Mouse (Mus musculus): Measurements from ENCODE around the gene 1700067P10Rik. TPM values are rescaled to one million over a fixed set of nuclear protein-coding genes. Genes with fewer than 3 reads are reported as not detected.

The 1700067P10Rik gene
- polyA plus RNA-seq, 1 experiment: not detected

- Histone ChIP-seq H3K4me1 (ENCODE audit: control insufficient read depth, insufficient read depth, low read length) (no peaks in the 10 kb centered on the region), H3K4me3 (ENCODE audit: insufficient read depth, low read length) (no peak overlapping the region), H3K27ac (ENCODE audit: insufficient read depth, low read length) (no peak overlapping the region)
- TF ChIP-seq POLR2A (IDR thresholded peaks at IDR 0.05; ENCODE audit: low read depth, low read length): no peak
These were observed 31.7 kb upstream of the 1700067P10Rik start for GRCm38 (mm10) chr17:48057382-48057781.

GRCm38 (mm10) chr17:48064196-48064843 is 24.8 kb upstream of the 1700067P10Rik start:
- no peak overlapping the region for H3K4me3 ChIP-seq (ENCODE audit: insufficient read depth, low read length)

GRCm38 (mm10) chr17:48065081-48065501 is 24.0 kb upstream of the 1700067P10Rik start:
- Histone ChIP-seq H3K4me1 (ENCODE audit: control insufficient read depth, insufficient read depth, low read length) (no peaks in the 10 kb centered on the region), H3K27ac (ENCODE audit: insufficient read depth, low read length) (no peak overlapping the region)
- TF ChIP-seq CTCF (IDR thresholded peaks at IDR 0.05; ENCODE audit: borderline replicate concordance, insufficient read depth, low read length) (no peak), POLR2A (IDR thresholded peaks at IDR 0.05; ENCODE audit: low read depth, low read length) (no peak)

More at GRCm38 (mm10) chr17:48064196-48064843, 24.8 kb upstream of the 1700067P10Rik start:
- TF ChIP-seq CTCF (IDR thresholded peaks at IDR 0.05; ENCODE audit: borderline replicate concordance, insufficient read depth, low read length) (no peak), POLR2A (IDR thresholded peaks at IDR 0.05; ENCODE audit: low read depth, low read length) (no peak)
- H3K27ac ChIP-seq (ENCODE audit: insufficient read depth, low read length): no peak overlapping the region
- no peaks in the 10 kb centered on the region for H3K4me1 ChIP-seq (ENCODE audit: control insufficient read depth, insufficient read depth, low read length)

GRCm38 (mm10) chr17:48067083-48067614 is 22.0 kb upstream of the 1700067P10Rik start:
- TF ChIP-seq POLR2A (IDR thresholded peaks at IDR 0.05; ENCODE audit: low read depth, low read length) (no peak), CTCF (IDR thresholded peaks at IDR 0.05; ENCODE audit: borderline replicate concordance, insufficient read depth, low read length) (no peak)
- Histone ChIP-seq H3K27ac (ENCODE audit: insufficient read depth, low read length) (no peak overlapping the region), H3K4me1 (ENCODE audit: control insufficient read depth, insufficient read depth, low read length) (no peaks in the 10 kb centered on the region), H3K4me3 (ENCODE audit: insufficient read depth, low read length) (no peak overlapping the region)

More at GRCm38 (mm10) chr17:48065081-48065501, 24.0 kb upstream of the 1700067P10Rik start:
- H3K4me3 ChIP-seq (ENCODE audit: insufficient read depth, low read length): no peak overlapping the region

GRCm38 (mm10) chr17:48067729-48068128 is 21.4 kb upstream of the 1700067P10Rik start:
- TF ChIP-seq POLR2A (IDR thresholded peaks at IDR 0.05; ENCODE audit: low read depth, low read length): no peak
- H3K4me1 ChIP-seq (ENCODE audit: control insufficient read depth, insufficient read depth, low read length): no peaks in the 10 kb centered on the region
- no peak overlapping the region for H3K4me3 ChIP-seq (ENCODE audit: insufficient read depth, low read length)
- no peak overlapping the region for H3K27ac ChIP-seq (ENCODE audit: insufficient read depth, low read length)

- TF ChIP-seq POLR2A (IDR thresholded peaks at IDR 0.05; ENCODE audit: low read depth, low read length) (no peak), CTCF (IDR thresholded peaks at IDR 0.05; ENCODE audit: borderline replicate concordance, insufficient read depth, low read length) (no peak)
These were observed 8.5 kb upstream of the 1700067P10Rik start for GRCm38 (mm10) chr17:48080626-48081025.

GRCm38 (mm10) chr17:48089446-48089845 is 327 bp downstream of the 1700067P10Rik start:
- Histone ChIP-seq H3K4me1 (ENCODE audit: control insufficient read depth, insufficient read depth, low read length) (no peaks in the 10 kb centered on the region), H3K27ac (ENCODE audit: insufficient read depth, low read length) (no peak overlapping the region), H3K4me3 (ENCODE audit: insufficient read depth, low read length) (no peak overlapping the region)
- TF ChIP-seq CTCF (IDR thresholded peaks at IDR 0.05; ENCODE audit: borderline replicate concordance, insufficient read depth, low read length) (no peak), POLR2A (IDR thresholded peaks at IDR 0.05; ENCODE audit: low read depth, low read length) (no peak)

More at GRCm38 (mm10) chr17:48080626-48081025, 8.5 kb upstream of the 1700067P10Rik start:
- no peaks in the 10 kb centered on the region for H3K4me1 ChIP-seq (ENCODE audit: control insufficient read depth, insufficient read depth, low read length)
- H3K4me3 ChIP-seq (ENCODE audit: insufficient read depth, low read length): no peak overlapping the region
- no peak overlapping the region for H3K27ac ChIP-seq (ENCODE audit: insufficient read depth, low read length)

GRCm38 (mm10) chr17:48090305-48090704 is 1.2 kb downstream of the 1700067P10Rik start:
- Histone ChIP-seq H3K4me3 (ENCODE audit: insufficient read depth, low read length) (no peak overlapping the region), H3K27ac (ENCODE audit: insufficient read depth, low read length) (no peak overlapping the region), H3K4me1 (ENCODE audit: control insufficient read depth, insufficient read depth, low read length) (no peaks in the 10 kb centered on the region)
- TF ChIP-seq CTCF (IDR thresholded peaks at IDR 0.05; ENCODE audit: borderline replicate concordance, insufficient read depth, low read length): no peak

- no peaks in the 10 kb centered on the region for H3K4me1 ChIP-seq (ENCODE audit: control insufficient read depth, insufficient read depth, low read length)
- TF ChIP-seq CTCF (IDR thresholded peaks at IDR 0.05; ENCODE audit: borderline replicate concordance, insufficient read depth, low read length): no peak
- TF ChIP-seq POLR2A (IDR thresholded peaks at IDR 0.05; ENCODE audit: low read depth, low read length): no peak
- H3K27ac ChIP-seq (ENCODE audit: insufficient read depth, low read length): no peak overlapping the region
- no peak overlapping the region for H3K4me3 ChIP-seq (ENCODE audit: insufficient read depth, low read length)
These were observed 4.2 kb downstream of the 1700067P10Rik start for GRCm38 (mm10) chr17:48093286-48093817.

Measured in embryonic fibroblast, embryonic 13.5 days (primary cell).